13 mouse cellular contexts compared by ENCODE assay signal in genomic region chr12:104186041-104186581, GRCm38 (mm10). TPM values are rescaled to one million over a fixed set of nuclear protein-coding genes. Genes with fewer than 3 reads are reported as not detected.
DNase-seq lines count a peak whose midpoint lies in the region; ATAC-seq and TF ChIP-seq lines count a peak whose summit lies in the region.
"Had no signal": no experiment of that assay in that cellular context is flagged by ENCODE, and none has a peak within 500 bp of the region (broad histone marks: within the 10 kb centered on the region; RNA-seq: fewer than 3 reads in every experiment).

No protein-coding gene starts in this region.

- no peaks in the 10 kb centered on the region for H3K4me1 ChIP-seq in stomach, postnatal 0 days (replicated peaks; ENCODE audit: control insufficient read depth, insufficient read depth)

- no peak for TF ChIP-seq EP300 in stomach, postnatal 0 days (optimal IDR thresholded peaks at IDR 0.05)

- H3K9ac ChIP-seq in stomach, postnatal 0 days (ENCODE audit: low read length), result no peak overlapping the region

- no peak overlapping the region for H3K27ac ChIP-seq in stomach, postnatal 0 days (replicated peaks)

- no peak overlapping the region for H3K4me3 ChIP-seq in stomach, postnatal 0 days (ENCODE audit: low read depth, low read length)

- H3K36me3 ChIP-seq in stomach, postnatal 0 days (ENCODE audit: control insufficient read depth, insufficient read depth, low read length), result no peaks in the 10 kb centered on the region

- ATAC-seq in frontal cortex, adult (ENCODE audit: low TSS enrichment), result peak; percentile 97
- peak; percentile 73 for ATAC-seq in stomach, postnatal 0 days (ENCODE audit: low FRiP score, low TSS enrichment)
- no peak for ATAC-seq in erythroblast, adult 5-6 weeks (replicated peaks; ENCODE audit: low FRiP score, poor library complexity, severe bottlenecking)
- ATAC-seq: CD4-positive, CD25-positive, alpha-beta regulatory T cell, adult 4 months had no signal

- TF ChIP-seq CTCF in stomach, postnatal 0 days (IDR thresholded peaks at IDR 0.05; ENCODE audit: low read depth), result no peak

- H3K4me2 ChIP-seq in stomach, postnatal 0 days (replicated peaks; ENCODE audit: low read depth), result no peak overlapping the region

- 70% methylated on average over 3 of the region's 3 CpGs for WGBS in stomach, postnatal 0 days

- no peak for DNase-seq in frontal cortex, postnatal 10 days (ENCODE audit: low spot score in 2 of 2)
- peak; percentile 17 to 18 for DNase-seq in right cerebral cortex, adult 2 months (ENCODE audit: low spot score in 2 of 2)
- no peak for DNase-seq in right cerebral cortex, postnatal 14 days
- peak; percentile 15 to 79 for DNase-seq in left cerebral cortex, postnatal 25 days (ENCODE audit: low spot score in 2 of 2)
- no peak for DNase-seq in stomach, postnatal 0 days (ENCODE audit: low spot score)
- DNase-seq in kidney, adult 18-20 months, result no peak
- DNase-seq: gastrocnemius, postnatal 10 days; kidney, adult 8-10 months had no signal

- H3K9me3 ChIP-seq in stomach, postnatal 0 days (ENCODE audit: control insufficient read depth, low read length), result no peaks in the 10 kb centered on the region

- intact Hi-C loops in left cerebral cortex, postnatal 25 days (cut with DNase I), result no loop called here

- no peaks in the 10 kb centered on the region for H3K27me3 ChIP-seq in stomach, postnatal 0 days (ENCODE audit: control insufficient read depth, insufficient read depth, low read length)

RNA-seq across cellular contexts. Expression of gene Serpina3f, which starts 28.2 kb away (rescaled TPM):
- not detected for total RNA-seq in left cerebral cortex, postnatal 25 days (2021)
- 0.10 and 0.17 TPM in 2 replicates for polyA plus RNA-seq in stomach, postnatal 0 days (2015; fragmentation: Nextera tagmentation; extraction: Ambion mirVana)
- total RNA-seq in erythroblast, adult 5-6 weeks (2015; ENCODE audit: low replicate concordance), result not detected in 2 replicates
- 0.42 TPM in 1 of 2 replicates, not detected in the other for total RNA-seq in erythroblast, adult 5-6 weeks (2017; ENCODE audit: low replicate concordance)
- polyA plus RNA-seq: cortical plate, adult 2 months had no signal

RNA-seq across cellular contexts. Expression of gene Serpina3c, which starts 32.4 kb away (rescaled TPM):
- under 1 TPM in 1 of 2 experiments, not detected in 1; 0.18 TPM for total RNA-seq in left cerebral cortex, postnatal 25 days (2021)
- polyA plus RNA-seq in stomach, postnatal 0 days (2015; fragmentation: Nextera tagmentation; extraction: Ambion mirVana), result 0.04 TPM in 1 of 2 replicates, not detected in the other
- total RNA-seq in erythroblast, adult 5-6 weeks (2015; ENCODE audit: low replicate concordance), result not detected in 2 replicates
- total RNA-seq in erythroblast, adult 5-6 weeks (2017; ENCODE audit: low replicate concordance), result not detected in 2 replicates
- total RNA-seq: midbrain, postnatal 0 days had no signal
- polyA plus RNA-seq: CD4-positive, CD25-positive, alpha-beta regulatory T cell, adult 4 months; midbrain, postnatal 0 days had no signal

RNA-seq across cellular contexts. Expression of gene Serpina3g, which starts 49.9 kb away (rescaled TPM):
- total RNA-seq in left cerebral cortex, postnatal 25 days (2021), result not detected
- 2.4 and 5.8 TPM in 2 replicates for polyA plus RNA-seq in stomach, postnatal 0 days (2015; fragmentation: Nextera tagmentation; extraction: Ambion mirVana)
- 5.6 and 7.9 TPM in 2 replicates for total RNA-seq in erythroblast, adult 5-6 weeks (2015; ENCODE audit: low replicate concordance)
- 2.6 and 6.6 TPM in 2 replicates for total RNA-seq in erythroblast, adult 5-6 weeks (2017; ENCODE audit: low replicate concordance)

RNA-seq across cellular contexts. Expression of gene Serpina3b, which starts 58.3 kb away (rescaled TPM):
- total RNA-seq in left cerebral cortex, postnatal 25 days (2021), result not detected
- polyA plus RNA-seq in stomach, postnatal 0 days (2015; fragmentation: Nextera tagmentation; extraction: Ambion mirVana), result 0.05 TPM in 1 of 2 replicates, not detected in the other
- total RNA-seq in erythroblast, adult 5-6 weeks (2015; ENCODE audit: low replicate concordance), result not detected in 2 replicates
- total RNA-seq in erythroblast, adult 5-6 weeks (2017; ENCODE audit: low replicate concordance), result not detected in 2 replicates
- total RNA-seq: gastrocnemius, postnatal 10 days; midbrain, postnatal 0 days had no signal
- polyA plus RNA-seq: CD4-positive, CD25-positive, alpha-beta regulatory T cell, adult 4 months; cortical plate, adult 2 months; midbrain, postnatal 0 days had no signal

Comparison
In these comparisons a context has a peak if more than half of its experiments do, and no peak if none do; other contexts are left out.
1. DNase-seq: peak in right cerebral cortex, adult 2 months (2 of 2) and left cerebral cortex, postnatal 25 days (2 of 2); none in frontal cortex, postnatal 10 days (0 of 2), right cerebral cortex, postnatal 14 days (single experiment), stomach, postnatal 0 days (single experiment) and kidney, adult 18-20 months (single experiment).